Mouse (Mus musculus) kidney, adult 8-10 months (tissue): Measurements from ENCODE around the gene Dlx2.

Experiments used
- DNase-seq, 2 experiments: peaks; one replicate each; pipeline ENCODE4 v3.0.0; 2022

The Dlx2 gene

DNA sequence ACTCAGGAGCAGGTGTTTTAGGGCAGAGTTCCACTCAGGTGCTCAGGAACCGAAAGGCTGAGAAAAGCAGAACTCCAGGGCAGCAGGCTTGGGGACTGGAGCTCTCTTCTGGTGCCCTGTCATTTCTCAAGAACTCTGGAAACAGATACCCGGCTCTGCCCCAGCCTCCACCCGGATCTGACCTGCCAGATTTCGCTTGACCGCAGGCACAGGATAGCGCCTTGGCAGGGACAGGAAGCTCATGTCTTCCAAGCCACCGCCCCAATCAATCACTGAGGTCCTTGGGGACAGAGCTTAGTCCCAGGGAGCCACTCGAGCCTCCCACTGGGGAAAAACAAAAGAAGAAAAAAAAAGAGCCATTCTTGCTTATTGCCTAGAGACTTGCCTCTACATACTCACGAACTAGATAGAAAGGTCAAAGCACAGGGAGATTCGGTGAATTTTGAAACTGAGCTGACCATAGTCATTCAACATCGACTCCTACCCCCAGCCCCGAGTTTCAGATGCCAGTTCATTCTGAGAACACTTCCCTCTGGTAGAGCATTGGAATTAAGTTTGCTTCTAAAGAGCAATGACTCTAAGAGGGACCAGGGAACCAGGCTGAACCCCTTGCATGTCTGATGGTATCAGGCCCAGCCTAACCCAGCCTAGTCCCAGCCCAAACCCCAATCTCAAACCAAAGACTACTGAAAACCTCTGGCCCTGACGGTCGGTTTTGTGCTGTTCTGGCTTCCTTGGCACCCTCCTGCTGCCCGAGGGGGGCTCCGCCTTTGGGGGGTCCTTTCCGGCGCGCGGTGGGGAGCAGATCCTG is 12.1 kb downstream of the Dlx2 start:
- DNase-seq: no peak

DNA sequence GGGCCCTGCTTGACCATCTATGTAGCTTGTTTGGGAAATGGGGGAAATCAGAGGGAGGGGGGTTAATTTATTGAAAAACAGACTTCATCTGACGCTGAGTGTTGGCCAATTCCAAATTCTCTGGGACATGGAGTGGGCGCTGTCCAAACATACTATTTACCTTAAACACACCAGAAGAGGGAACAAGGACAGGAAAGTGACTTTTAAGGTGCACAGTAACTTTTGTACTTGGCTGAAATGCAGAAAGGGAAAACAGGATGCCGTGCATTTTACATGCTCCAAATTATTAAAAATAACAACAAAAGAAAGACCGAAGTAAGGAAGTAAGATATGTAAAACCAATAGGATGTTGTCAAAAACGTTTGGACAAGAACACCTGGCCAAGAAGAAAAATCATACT is 13.5 kb downstream of the Dlx2 start:
- DNase-seq: no peak

DNA sequence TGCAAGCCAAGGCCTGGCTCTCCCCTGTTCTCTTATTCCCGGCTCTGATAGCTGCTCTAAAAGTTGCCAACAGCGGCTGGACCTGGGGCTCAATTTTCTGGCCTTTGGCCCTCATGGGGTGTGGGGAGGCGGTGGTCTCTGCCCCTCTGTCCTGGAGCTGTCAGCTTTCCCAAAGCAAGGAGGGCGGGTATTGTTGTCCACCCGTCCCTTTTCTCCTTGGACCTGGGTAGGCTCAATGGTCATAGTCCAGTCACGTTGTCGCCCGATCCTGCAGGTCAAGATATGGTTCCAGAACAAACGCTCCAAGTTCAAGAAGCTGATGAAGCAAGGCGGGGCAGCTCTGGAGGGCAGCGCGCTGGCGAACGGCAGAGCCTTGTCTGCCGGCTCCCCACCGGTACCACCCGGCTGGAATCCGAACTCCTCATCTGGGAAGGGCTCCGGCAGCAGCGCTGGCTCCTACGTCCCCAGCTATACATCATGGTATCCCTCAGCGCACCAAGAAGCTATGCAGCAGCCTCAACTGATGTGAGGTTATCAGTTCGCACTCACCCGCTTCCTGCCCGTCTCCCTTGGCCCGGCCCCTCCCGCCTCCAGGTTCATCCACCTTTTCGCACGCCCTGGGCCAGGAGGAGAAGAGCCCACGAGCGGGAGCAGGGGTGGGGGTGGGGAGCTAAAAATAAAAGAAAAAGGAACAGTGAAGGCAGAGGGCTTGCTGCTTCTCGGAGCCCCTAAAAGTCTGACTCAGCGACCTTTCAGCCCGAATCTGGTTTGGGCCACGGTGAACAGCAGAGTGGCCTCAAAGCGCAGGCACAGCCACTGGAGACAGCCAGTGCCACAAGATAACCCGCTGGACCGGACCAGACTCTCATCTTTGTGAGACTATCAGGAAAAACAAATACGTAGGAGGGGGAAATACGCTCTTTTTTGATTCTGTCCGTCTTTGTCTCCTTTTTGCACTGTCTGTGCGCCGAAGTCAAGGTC is 14.3 kb downstream of the Dlx2 start:
- no peak for DNase-seq

DNA sequence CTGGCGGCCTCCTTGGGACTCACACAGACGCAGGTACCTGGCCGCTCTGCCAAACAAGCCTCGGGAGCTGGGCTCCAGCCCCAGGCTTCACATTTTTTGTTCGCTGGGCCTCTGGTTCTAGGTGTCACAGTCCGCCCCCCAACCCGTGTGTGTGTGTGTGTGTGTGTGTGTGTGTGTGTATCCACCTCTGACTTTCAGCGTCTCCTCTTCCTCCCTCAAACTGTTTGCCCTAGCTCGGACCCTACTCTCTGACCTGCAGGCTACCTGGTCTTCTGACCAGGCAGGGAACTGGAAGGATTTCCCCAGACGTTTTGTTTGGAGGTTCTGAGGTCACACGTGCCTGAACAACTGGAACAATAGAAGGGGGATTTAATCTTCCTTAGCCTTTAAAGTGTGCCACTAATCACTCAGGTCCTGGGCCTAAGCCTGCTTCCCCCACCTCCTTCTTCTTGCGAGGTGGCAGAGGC is 15.4 kb downstream of the Dlx2 start:
- DNase-seq: no peak

DNA sequence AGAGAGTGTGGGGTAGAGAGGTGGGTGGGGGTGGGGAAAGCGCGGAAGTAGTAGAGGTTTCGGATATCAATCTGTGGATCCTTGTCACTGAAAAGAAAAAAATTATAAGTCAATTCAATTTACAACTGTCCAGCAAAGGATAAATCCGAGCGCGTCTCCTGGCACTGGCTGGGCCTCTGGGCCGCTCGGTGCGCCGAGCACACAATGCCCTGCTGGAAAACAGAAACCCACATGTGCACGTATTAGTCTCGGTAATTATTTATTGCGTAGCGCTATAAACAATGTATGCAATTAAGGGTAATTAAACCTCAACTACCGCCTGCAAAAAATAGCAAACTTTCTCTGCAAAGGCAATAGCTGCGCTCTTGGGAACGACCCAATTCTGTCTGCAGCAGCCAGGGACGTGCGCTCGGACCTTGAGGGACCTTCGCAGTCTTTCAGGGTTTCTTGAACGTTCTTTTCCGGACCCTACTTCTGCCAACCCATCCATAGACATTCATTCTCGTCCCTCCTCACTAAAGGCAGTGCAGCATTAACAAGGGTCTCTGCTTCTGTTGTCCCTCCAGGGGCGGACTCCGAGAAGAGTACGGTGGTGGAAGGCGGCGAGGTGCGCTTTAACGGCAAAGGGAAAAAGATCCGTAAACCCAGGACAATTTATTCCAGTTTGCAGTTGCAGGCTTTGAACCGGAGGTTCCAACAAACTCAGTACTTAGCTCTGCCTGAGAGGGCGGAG is 16.0 kb downstream of the Dlx2 start:
- no peak for DNase-seq

DNA sequence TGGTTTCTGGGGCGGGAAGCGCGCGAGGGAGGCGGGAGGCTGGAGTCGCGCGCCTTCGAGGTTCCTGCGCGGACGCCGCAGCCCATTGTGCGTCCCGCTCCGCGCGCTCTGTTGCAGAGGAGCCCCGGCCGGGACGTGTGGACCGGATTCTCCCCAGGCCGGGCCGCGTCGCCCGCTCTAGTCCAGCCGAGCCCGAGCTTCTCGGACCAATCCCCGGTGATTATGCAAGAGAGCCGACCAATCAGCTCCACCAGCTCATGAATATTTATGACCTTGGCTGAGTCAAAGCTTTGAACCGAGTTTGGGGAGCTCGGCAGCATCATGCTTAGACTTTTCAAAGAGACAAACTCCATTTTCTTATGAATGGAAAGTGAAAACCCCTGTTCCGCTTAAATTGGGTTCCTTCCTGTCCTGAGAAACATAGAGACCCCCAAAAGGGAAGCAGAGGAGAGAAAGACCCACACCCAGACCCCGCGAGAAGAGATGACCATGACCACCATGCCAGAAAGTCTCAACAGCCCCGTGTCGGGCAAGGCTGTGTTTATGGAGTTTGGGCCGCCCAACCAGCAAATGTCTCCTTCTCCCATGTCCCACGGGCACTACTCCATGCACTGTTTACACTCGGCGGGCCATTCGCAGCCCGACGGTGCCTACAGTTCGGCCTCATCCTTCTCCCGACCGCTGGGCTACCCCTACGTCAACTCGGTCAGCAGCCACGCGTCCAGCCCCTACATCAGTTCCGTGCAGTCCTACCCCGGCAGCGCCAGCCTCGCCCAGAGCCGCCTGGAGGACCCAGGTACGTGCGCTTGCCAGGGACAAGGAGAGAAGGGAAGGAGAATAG is 16.8 kb downstream of the Dlx2 start:
- DNase-seq: peak; percentile 64 to 66

DNA sequence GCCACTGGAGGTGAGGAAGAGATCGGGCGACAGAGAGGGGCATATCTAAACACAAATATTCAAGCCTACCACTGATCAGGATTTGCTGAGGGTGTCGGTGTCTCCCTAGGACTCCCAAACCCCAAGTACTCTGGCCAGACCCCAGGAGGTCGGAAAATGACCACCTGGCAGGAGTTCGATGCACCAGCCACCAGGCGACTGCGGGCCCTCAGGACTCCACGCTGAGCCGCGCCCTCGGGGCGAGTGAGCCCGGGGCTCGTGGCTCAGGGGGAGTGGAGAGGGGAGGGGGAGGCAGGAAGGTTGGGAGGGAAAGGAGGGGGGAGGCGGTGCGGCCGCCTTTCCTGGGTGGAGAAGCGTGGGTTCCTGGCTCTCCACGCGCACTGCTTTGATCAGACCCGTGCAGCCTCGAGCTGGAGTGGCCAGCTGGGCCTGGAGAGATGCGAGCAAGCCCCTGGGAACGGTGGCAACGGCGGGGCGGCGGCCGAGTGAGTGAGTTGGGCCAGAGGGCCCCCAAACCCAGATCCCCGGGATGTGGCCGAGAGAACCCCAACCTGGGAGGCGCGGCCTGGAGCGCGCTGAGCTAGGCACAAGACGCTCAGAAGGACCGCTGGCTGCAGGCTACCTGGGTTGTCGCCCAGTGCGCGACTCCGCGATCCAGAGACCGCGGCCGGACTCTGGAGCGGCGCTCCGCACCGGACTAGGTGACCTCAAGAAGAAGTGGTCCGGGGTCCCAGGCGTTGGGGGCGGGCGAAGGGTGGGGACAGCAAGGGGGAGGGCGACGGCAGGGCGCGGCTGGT is 17.6 kb downstream of the Dlx2 start:
- DNase-seq: no peak

DNA sequence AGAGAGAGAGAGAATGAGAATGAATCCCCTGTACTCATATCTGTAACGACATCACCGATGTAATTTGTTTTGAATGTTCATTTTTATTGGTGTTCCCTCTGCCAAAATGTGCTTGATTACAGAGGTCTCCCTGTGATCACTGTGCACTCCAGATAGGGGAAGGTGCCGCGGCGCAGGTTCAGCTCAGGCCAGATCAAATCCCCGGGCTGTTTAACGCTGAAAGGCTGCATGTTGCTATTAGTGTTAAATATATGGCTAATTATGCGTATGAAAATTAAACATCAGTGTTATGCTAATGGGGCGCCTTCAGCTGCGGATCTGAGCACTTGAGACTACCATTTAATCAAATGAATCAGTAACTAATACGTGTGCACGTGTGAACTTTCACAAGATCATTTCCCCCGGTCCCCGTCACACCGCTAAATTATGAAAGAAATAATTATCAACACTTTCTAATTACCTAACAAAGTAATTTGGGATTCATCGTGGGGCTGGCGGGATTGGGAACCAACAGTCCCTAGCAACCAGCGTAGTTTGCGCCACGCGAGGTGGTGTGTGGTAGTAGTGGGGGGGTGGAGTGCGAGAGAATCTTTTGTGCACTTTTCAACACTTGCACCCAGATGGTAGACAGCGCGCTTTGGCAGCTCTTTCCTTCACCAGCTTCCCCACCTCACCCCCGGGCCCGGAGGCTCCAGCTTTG is 18.4 kb downstream of the Dlx2 start, which contains the start of gene Dlx1:
Gene Dlx1, plus strand, starts transcription at position 100 of the 700 bp plus-strand sequence.
- DNase-seq: no peak

DNA sequence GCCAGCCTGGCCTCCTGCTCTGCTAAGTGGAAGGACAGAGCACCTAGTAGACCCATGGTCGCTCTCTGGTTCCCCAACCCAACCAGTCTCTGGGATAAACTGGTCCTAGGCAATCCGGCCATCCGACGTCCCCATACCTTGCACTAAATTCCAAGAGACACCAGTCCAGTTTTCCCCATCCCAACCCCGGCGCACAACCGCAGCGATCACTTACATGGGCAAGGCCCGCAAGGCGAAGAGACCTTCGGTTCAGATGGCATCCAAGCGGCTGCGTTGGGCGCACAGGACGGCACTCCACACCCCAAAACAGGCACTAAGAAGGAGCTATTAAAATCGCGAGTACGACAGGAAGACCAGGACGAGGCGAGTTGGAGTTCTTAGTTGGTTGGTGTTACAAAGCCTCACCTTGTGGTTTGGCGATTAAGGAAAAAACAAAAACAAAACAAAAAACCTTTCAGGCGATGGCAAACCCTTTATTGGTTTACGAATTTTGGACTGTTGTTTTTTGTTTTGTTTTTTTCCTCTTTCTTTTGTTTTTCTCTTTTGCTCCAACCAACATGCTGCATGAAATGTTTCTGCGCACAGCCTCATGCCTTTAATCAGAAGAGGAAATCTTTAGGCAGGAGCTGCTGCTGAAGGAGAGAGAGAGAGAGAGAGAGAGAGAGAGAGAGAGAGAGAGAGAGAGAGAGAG is 19.1 kb downstream of the Dlx2 start:
- no peak for DNase-seq

DNA sequence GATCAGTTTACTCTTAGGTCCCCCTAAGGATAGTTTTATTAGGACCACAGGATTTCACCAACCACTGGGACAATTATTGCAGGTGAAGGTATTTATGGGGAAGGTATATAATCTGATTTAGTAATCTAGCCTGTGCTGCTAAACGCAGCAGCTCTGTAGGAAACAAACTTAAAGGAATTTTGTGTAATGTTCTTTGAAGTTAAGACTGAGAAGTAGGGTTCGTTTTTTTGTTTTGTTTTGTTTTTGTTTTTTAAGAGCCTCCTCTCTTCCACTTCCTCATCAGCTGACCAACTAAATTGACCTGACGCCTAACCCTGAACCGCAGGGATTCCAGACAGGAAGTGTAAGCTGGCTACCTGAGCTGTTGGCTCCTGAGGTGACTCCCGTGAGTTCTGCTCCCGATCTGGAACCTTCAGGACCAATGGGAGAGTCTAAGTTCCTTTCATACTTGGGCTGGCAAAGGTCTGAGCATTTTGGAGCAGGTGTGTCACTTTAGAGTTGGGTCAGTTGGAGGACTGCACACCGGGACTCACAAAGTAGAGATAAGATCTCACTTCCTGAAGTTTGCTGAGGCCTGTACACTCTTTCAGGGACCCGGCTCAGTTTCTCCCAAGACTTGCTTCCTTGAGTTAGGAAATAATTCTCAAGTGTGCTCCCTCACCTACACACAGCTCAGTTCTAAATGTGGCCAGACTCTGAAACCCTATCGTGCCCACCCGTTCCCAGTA is 19.8 kb downstream of the Dlx2 start:
- no peak for DNase-seq

DNA sequence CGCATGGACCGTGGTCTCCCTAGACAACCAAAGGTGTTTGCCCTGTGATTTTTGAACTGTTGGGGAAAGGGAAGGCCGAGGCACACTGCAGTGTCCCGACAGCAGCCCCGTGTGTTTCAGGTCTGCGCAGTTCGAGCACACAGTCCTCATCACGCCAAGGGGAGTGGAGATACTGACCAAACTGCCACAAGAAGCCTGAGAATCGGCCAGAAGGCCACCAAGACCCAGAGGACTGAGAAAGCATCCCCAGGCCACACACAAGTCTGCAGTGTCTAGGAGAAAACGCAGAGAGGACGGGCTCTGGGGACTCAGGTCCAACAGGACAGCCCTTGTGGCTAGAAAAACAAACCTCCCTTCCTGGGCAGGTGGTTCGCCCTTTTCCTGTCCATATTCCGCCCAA is 21.8 kb downstream of the Dlx2 start:
- DNase-seq: no peak

DNA sequence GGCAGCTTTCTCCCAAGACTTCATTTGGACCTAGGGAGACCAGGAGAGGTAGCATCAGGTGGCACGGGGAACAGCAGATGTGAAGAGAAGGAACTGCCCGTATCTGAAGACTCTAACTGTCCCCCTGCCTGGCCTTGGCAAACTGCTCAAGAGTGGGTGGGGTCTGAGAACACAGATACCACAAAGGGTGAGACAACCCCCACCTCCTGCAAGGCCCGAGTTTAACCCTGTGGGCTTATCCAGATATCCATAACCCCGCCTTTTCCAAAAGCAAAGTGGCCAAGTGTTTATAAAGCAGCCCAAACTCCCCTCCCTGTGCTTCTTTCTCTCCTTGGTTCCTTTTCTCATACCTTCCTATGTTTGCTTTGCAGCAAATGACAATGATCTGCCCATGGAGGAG is 23.1 kb downstream of the Dlx2 start:
- no peak for DNase-seq

DNA sequence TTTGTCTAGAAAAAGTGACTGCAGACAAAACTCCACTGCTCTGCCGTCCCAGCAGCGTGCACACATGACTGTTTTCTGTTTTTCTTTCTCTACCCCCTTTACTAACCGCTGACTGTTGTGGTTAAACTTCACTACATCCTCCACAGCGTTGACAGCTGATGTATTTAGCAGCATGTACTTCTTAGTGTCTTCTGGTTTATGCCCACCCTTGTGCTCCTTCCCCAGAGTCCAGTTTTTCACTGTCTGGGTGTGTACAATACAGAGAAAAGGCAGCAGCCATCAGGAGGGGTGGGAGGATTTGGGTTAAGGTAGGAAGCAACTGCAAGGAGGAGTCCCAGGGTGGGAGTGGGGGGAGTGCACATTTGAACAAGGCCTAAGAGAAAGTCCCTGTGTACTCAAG is 23.7 kb downstream of the Dlx2 start:
- no peak for DNase-seq

DNA sequence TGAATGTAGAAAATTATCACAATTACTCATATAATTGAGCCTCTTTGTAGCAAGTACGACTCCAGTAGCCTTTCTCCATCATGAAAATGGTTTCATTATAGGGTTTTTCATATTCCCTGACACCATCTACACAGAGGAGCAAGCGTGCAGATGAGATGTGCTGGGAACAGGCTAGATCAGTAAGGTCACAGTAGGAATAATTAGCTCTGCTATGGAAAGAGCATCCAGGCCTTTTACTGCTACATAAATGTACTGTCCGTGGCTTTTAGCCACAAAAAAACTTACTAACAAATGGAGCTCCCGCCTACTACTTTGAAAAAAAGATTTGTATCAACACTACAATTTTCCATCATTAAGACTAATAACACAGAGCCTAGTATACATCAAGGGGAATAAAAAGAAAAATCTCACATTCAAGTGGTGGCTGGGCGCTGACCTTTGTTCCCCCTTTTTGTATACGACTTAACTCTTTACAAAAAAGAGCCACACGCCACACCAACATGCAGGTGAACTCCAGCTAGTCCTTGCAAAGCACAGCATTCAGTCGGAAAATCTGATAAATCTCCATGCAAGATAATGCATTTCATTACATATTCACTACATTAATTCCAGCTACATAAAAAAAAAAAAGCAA is 29.0 kb downstream of the Dlx2 start:
- DNase-seq: no peak

DNA sequence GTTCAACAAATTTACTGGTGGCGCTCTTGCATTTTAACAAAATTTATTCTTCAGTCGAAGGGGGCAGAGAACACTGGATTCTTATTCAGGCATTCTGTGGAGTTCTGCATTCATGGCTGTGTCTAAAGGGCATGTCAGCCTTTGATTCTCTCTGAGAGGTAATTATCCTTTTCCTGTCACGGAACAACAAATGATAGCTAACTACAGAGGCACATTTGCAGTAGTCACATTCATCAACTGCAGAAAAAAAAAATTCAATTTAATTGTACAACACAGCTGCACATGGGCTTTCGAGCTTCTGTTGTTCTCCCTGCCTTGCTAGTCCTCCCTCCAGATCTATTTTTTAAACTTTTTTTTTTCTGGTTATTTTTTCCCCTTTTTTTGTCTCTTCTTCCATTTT is 29.6 kb downstream of the Dlx2 start:
- DNase-seq: no peak

DNA sequence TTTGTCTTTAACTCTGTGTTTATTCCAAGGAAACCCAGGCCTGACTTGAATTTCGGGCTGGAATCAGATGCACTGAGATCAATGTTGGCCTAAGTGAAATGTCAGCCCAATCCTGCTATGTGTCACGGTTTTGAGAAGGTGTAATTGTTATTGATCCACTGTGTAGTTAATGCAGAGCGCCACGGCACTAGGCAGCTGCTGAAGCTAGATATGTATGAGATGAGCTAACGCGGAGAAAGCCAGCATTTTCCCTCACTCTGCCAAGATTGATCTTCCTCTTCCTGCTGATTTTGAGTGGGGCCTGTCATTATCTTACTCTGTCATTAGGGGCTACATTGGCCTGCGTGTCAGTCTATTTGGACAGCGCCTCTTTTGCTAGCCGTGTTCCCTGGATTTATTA is 34.2 kb downstream of the Dlx2 start:
- DNase-seq: no peak

DNA sequence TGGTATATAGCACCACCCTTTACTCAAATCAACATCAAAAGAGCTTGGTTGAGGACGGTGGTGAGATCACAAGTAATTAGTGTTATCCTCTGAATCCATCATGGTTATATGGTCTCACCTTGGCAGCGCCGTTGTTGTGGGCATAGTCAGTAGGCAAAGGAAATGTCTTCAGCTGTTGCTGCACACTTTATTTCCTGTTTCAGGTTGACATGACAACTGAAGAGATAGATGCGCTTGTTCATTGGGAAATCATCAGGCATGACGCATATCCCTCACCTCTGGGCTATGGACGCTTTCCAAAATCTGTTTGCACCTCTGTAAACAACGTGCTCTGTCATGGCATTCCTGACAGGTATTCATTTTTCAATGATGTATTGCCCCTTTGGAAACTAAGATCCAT is 35.3 kb downstream of the Dlx2 start:
- DNase-seq: no peak

DNA sequence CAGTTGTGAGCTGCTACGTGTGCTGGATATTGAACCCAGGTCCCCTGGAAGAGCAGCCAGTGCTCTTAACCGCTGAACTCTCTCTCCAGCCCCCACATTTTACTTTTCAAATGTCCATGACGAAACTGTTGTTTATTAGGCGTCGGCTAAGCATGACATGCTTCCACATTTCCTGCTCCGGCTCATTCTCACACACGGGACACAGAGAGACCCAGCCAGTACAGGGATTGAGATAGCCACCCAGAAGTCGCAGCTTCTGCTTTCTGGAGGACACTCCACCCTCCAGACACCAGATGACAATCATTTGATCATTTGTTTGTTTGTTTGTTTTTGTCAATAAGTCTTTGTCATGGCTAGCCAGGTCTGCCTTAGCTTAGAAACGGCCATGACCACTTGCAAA is 41.7 kb downstream of the Dlx2 start:
- no peak for DNase-seq
